Mouse (Mus musculus) G1E (cell line): Measurements from ENCODE around the gene Otud7a. TPM values are rescaled to one million over a fixed set of nuclear protein-coding genes. Genes with fewer than 3 reads are reported as not detected.

Source experiments
- ATAC-seq: 2 replicates; pipeline ENCODE4 v1.8.0; 2016; ENCODE audit warnings: mild to moderate bottlenecking; ENCODE audit not compliant: insufficient number of reproducible peaks, poor library complexity, low FRiP score, severe bottlenecking; ENCODE audit errors: extremely low read depth
- DNase-seq: peaks from one replicate; pipeline ENCODE4 v3.0.0; 2012; ENCODE audit warnings: low spot score
- H3K27me3 ChIP-seq: 2 replicates; pipeline ENCODE4 v1.6.1; 2012; ENCODE audit warnings: mild to moderate bottlenecking, low read length, inconsistent platforms; ENCODE audit not compliant: insufficient read depth
- H3K36me3 ChIP-seq: replicated peaks from 2 replicates; pipeline ENCODE3; 2012; ENCODE audit warnings: mild to moderate bottlenecking, inconsistent platforms
- H3K4me1 ChIP-seq: 2 replicates; pipeline ENCODE4 v1.6.1; 2012; ENCODE audit warnings: low read depth, low read length, inconsistent platforms, mixed read lengths; ENCODE audit not compliant: insufficient read depth
- H3K4me3 ChIP-seq: 2 replicates; pipeline ENCODE4 v1.5.1; 2012; ENCODE audit warnings: low read depth, mild to moderate bottlenecking, inconsistent platforms, low read length, moderate library complexity, mixed read lengths
- H3K9me3 ChIP-seq: replicated peaks from 2 replicates; pipeline ENCODE4 v1.6.1; 2012; ENCODE audit warnings: inconsistent platforms
- CTCF ChIP-seq: IDR thresholded peaks from 2 replicates; pipeline ENCODE4 v1.5.1; 2012; ENCODE audit warnings: low read depth, low read length, inconsistent platforms, mixed read lengths
- GATA1 ChIP-seq: IDR thresholded peaks from 2 replicates; pipeline ENCODE4 v1.6.1; 2012; ENCODE audit warnings: borderline replicate concordance, low read length, inconsistent platforms, mixed read lengths
- GATA2 ChIP-seq: IDR thresholded peaks from 2 replicates; pipeline ENCODE4 v1.6.1; 2012; ENCODE audit warnings: low read depth, low read length, inconsistent platforms, borderline replicate concordance
- POLR2AphosphoS5 ChIP-seq: IDR thresholded peaks from 2 replicates; pipeline ENCODE4 v1.6.1; 2012; ENCODE audit warnings: low read depth, low read length, inconsistent platforms; ENCODE audit not compliant: insufficient replicate concordance
- TAL1 ChIP-seq: conservative IDR thresholded peaks from 2 replicates; pipeline ENCODE4 v1.6.1; 2012; ENCODE audit warnings: low read depth, low read length, inconsistent platforms, mixed read lengths
- polyA plus RNA-seq: library from polyadenylated mRNA; stranded (reverse); fragments of >175 nt; gene quantifications from 2 replicates; pipeline ENCODE4 v1.2.3, GENCODE M21; 2012
- total RNA-seq, 2 experiments: library from RNA; stranded (forward) in 1 of 2; stranded (reverse) in 1 of 2; fragments of 200-1000 nt in 1 of 2; fragments of >200 nt in 1 of 2; fragmentation: Nextera tagmentation in 1 of 2; gene quantifications; 2 replicates each; pipeline ENCODE4 v1.2.3; 2014 to 2017

The Otud7a gene
- total and polyA plus RNA-seq, 3 experiments = not detected

- H3K4me1 ChIP-seq = peaks cover 3% of the 10 kb centered on the region
- H3K4me3 ChIP-seq = peak overlapping the region; percentile 0; the same call in 1 of the 2 replicates
These were observed 312.7 kb downstream of the Otud7a start for GRCm38 (mm10) chr7:63757136-63757677.

GRCm38 (mm10) chr7:63757678-63758239, 313.2 kb downstream of the Otud7a start:
- TF ChIP-seq GATA1 (no peak), TAL1 (no peak)
- peak overlapping the region; percentile 0; the same call in 1 of the 2 replicates for H3K4me3 ChIP-seq
- no peak for DNase-seq

More at GRCm38 (mm10) chr7:63757136-63757677, 312.7 kb downstream of the Otud7a start:
- H3K9me3 ChIP-seq = peaks cover 22% of the 10 kb centered on the region
- no peak for TF ChIP-seq POLR2AphosphoS5
- no peak for TF ChIP-seq GATA2
- no peak for TF ChIP-seq CTCF
- TF ChIP-seq GATA1 = no peak
- no peak for TF ChIP-seq TAL1
- no peaks in the 10 kb centered on the region for H3K27me3 ChIP-seq
- DNase-seq (no peak), ATAC-seq (no peak)
- H3K36me3 ChIP-seq = no peaks in the 10 kb centered on the region

DNA sequence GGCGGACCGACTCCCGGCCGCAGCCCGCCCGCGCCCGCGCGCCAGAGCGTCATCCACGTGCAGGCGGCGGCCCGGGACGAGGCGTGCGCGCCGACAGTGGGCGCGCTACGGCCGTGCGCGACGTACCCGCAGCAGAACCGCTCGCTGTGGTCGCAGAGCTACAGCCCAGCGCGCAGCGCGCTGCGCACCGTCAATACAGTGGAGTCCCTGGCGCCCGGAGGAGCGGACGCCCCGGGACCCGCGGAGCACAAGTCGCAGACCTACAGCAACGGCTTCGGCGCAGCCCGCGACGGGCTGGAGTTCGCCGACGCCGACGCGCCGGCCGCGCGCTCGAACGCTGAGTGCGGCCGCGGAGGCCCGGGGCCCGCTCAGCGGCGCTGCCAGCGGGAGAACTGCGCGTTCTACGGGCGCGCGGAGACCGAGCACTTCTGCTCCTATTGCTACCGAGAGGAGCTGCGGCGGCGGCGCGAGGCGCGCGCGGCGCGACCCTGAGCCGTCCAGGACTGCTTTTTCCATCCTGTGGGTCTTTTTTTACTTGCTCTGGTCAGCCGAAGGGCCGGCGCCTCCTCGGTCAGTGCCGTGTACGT, 313.8 kb downstream of the Otud7a start:
- ATAC-seq (no peak), DNase-seq (no peak)
- Histone ChIP-seq H3K4me3 (no peak overlapping the region), H3K36me3 (no peaks in the 10 kb centered on the region), H3K27me3 (no peaks in the 10 kb centered on the region), H3K9me3 (peaks cover 22% of the 10 kb centered on the region), H3K4me1 (no peaks in the 10 kb centered on the region)
- TF ChIP-seq GATA2 (no peak), GATA1 (no peak), TAL1 (no peak), CTCF (no peak), POLR2AphosphoS5 (no peak)

More at GRCm38 (mm10) chr7:63757678-63758239, 313.2 kb downstream of the Otud7a start:
- H3K4me1 ChIP-seq = peaks cover 3% of the 10 kb centered on the region
- ATAC-seq = no peak
- H3K36me3 ChIP-seq = no peaks in the 10 kb centered on the region
- no peaks in the 10 kb centered on the region for H3K27me3 ChIP-seq
- peaks cover 22% of the 10 kb centered on the region for H3K9me3 ChIP-seq

- H3K27me3 ChIP-seq = no peaks in the 10 kb centered on the region
- no peak for ATAC-seq
These were observed 315.1 kb downstream of the Otud7a start for GRCm38 (mm10) chr7:63759606-63760005.

DNA sequence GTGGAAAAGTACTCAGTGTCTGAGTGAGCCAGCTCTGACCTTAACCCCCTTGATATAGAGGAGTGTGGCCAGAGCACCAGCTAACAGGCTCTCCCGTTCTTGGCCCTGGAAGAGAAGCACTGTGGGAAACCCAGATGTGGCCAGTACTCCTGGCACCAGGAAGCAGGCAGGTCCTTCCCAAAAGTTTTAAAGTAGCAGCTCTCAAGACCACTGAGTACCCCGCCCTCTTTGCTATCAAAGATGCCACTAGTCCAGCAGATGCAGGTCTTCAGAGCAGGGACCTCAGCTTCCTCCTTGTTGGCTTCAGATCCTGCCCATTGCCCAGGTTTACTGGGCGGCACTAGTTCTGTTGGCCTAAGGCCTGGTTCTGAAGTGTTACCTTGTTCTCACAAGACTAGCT, 318.0 kb downstream of the Otud7a start:
- ATAC-seq (no peak), DNase-seq (no peak)
- Histone ChIP-seq H3K4me1 (no peaks in the 10 kb centered on the region), H3K27me3 (no peaks in the 10 kb centered on the region), H3K4me3 (no peak overlapping the region), H3K9me3 (peaks cover 16% of the 10 kb centered on the region), H3K36me3 (no peaks in the 10 kb centered on the region)
- TF ChIP-seq CTCF = no peak
- no peak for TF ChIP-seq POLR2AphosphoS5

More at GRCm38 (mm10) chr7:63759606-63760005, 315.1 kb downstream of the Otud7a start:
- no peaks in the 10 kb centered on the region for H3K36me3 ChIP-seq
- TF ChIP-seq CTCF (no peak), TAL1 (no peak), GATA2 (no peak), GATA1 (no peak)
- H3K4me1 ChIP-seq = no peaks in the 10 kb centered on the region
- H3K9me3 ChIP-seq = peaks cover 22% of the 10 kb centered on the region
- no peak overlapping the region for H3K4me3 ChIP-seq
- no peak for DNase-seq

DNA sequence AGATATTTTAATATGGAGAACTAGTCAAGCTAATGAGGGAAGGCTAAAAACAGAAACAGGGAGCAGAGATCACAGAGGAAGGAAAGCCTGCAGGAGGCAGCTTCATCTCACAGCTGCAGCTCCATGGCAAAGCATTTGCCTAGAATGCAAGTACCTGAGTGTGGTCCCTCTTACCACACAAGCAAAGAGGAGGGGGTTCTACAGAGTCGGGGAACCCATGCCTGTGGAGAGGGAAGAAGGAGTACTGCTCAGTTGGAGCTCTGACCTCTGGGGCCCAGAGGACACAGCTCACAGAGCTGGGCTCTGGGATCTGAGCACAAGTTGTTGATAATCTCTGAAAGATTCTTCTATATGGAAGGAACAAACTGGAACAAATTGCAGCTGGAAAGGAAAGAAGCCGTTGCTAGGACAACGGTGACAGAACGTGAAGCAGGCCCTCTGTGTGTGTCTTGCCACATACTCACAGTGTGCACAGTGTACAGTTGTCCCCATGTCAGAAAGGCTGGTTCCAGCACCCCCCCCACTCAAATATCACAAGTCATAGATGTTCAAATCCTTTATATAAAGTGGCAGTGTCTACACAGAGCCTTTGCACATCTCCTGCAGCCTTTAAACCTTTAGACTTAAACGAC, 324.0 kb downstream of the Otud7a start:
- TF ChIP-seq POLR2AphosphoS5 = no peak
- TF ChIP-seq CTCF = no peak
- TF ChIP-seq TAL1 = no peak
- no peak for TF ChIP-seq GATA1
- TF ChIP-seq GATA2 = no peak
- DNase-seq (no peak), ATAC-seq (no peak)
- no peaks in the 10 kb centered on the region for H3K27me3 ChIP-seq
- no peaks in the 10 kb centered on the region for H3K4me1 ChIP-seq
- H3K36me3 ChIP-seq = no peaks in the 10 kb centered on the region
- H3K4me3 ChIP-seq = no peak overlapping the region
- H3K9me3 ChIP-seq = no peaks in the 10 kb centered on the region
